Mouse (Mus musculus): ENCODE data around the gene Ptch2.

DNA sequence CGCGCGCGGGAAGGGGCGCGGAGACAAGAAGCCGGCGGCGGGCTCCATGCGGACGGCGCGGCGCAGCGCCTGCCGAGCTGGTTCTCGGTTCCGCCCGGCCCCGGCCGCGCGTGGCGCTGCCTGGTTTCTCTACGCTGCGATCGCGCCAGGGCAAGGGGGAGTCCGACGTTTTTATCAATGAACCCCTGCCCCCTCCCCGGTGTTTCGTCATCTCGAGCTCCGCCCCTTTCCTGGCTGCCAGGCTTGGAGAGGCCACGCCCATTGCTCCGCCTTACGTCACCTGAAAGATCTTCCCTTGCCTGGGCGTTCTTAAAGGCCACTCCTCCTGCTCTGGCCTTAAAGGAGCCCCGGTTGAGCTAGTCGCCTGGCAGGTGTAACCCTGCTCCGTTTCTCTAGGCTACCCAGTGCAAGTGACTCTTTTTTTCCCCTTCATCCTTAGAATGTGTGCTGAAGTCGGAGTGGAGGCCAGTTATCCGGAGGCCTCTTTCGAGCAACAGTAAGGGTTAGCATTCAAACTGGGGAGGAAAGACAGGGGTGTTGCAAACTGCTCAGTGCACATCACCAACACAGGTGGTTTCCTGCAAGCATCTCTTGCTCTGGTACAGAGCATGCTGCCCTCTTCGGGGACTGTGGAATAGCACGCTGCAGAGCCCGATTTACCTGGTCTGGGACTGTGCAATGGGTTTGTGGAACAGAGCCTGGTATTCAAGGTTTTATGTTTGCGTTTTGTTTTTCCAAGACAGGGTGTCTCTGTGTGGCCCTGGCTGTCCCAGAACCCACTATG is 38.1 kb downstream of the Ptch2 start, which contains the start of gene Plk3:
- TF ChIP-seq CTCF (IDR thresholded peaks at IDR 0.05; ENCODE audit: low read depth, low read length) (no peak), GATA1 (IDR thresholded peaks at IDR 0.05; ENCODE audit: borderline replicate concordance, low read length) (no peak)

Data from G1E (cell line).